Mouse (Mus musculus) lung, postnatal 14 days (tissue): ENCODE results near the gene Ubxn10.

Experiments
- DNase-seq: peaks from one replicate; pipeline ENCODE4 v3.0.0; 2021

The Ubxn10 gene

GRCm38 (mm10) chr4:138700184-138700982 is 36.6 kb downstream of the Ubxn10 start:
- DNase-seq = peak; percentile 55

- no peak for DNase-seq
Observed at GRCm38 (mm10) chr4:138698296-138698695, 38.7 kb downstream of the Ubxn10 start.

GRCm38 (mm10) chr4:138697166-138697860 is 39.7 kb downstream of the Ubxn10 start:
- DNase-seq = no peak

- DNase-seq = no peak
Observed at GRCm38 (mm10) chr4:138696720-138697119, 40.2 kb downstream of the Ubxn10 start.

- no peak for DNase-seq
Observed at GRCm38 (mm10) chr4:138693043-138693692, 43.8 kb downstream of the Ubxn10 start.

GRCm38 (mm10) chr4:138691443-138692181 is 45.4 kb downstream of the Ubxn10 start:
- DNase-seq = no peak

- no peak for DNase-seq
Observed at GRCm38 (mm10) chr4:138690561-138690960, 46.4 kb downstream of the Ubxn10 start.

- DNase-seq = no peak
Observed at GRCm38 (mm10) chr4:138689094-138689512, 47.9 kb downstream of the Ubxn10 start.

- DNase-seq = no peak
Observed at GRCm38 (mm10) chr4:138685813-138686212, 51.2 kb downstream of the Ubxn10 start.

- DNase-seq = no peak
Observed at GRCm38 (mm10) chr4:138682760-138683159, 54.2 kb downstream of the Ubxn10 start.

- DNase-seq = no peak
Observed at GRCm38 (mm10) chr4:138680124-138680523, 56.8 kb downstream of the Ubxn10 start.

GRCm38 (mm10) chr4:138677579-138677978 is 59.4 kb downstream of the Ubxn10 start:
- DNase-seq = no peak

- peak; percentile 44 for DNase-seq
Observed at GRCm38 (mm10) chr4:138676480-138676879, 60.5 kb downstream of the Ubxn10 start.

GRCm38 (mm10) chr4:138672160-138672559 is 64.8 kb downstream of the Ubxn10 start:
- DNase-seq = no peak

- no peak for DNase-seq
Observed at GRCm38 (mm10) chr4:138670093-138670889, 66.7 kb downstream of the Ubxn10 start.

- no peak for DNase-seq
Observed at GRCm38 (mm10) chr4:138666521-138666920, 70.4 kb downstream of the Ubxn10 start.

GRCm38 (mm10) chr4:138659936-138660602 is 76.9 kb downstream of the Ubxn10 start:
- DNase-seq = no peak
